Mouse (Mus musculus): ENCODE data around the gene Thop1. TPM values are rescaled to one million over a fixed set of nuclear protein-coding genes. Genes with fewer than 3 reads are reported as not detected.

Gene Thop1
- polyA plus RNA-seq (2012; rRNA removed) = 133 and 135 TPM in 2 replicates

DNA sequence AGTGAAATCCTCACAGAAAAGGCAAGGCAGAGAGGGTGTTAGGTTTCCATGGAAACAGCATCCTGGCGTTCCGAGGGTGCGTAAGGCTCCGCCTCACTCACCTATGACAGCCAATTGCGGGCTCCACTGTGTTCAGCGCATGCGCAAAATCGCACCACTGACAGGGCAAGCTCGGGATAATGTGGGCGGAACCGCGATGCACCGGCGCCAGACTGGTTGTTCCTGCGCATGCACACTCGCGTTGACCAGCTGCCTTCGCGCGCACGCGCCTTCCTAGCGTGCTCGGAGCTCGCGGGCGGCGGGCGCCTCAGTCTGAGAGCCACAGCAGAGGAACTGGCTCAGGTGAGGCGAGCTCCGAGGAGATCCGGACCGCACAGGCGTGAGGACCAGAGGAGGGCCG is at the start of gene Thop1:
Gene Thop1 (plus strand): TSS at position 200 of the 400 bp plus-strand sequence.

DNA sequence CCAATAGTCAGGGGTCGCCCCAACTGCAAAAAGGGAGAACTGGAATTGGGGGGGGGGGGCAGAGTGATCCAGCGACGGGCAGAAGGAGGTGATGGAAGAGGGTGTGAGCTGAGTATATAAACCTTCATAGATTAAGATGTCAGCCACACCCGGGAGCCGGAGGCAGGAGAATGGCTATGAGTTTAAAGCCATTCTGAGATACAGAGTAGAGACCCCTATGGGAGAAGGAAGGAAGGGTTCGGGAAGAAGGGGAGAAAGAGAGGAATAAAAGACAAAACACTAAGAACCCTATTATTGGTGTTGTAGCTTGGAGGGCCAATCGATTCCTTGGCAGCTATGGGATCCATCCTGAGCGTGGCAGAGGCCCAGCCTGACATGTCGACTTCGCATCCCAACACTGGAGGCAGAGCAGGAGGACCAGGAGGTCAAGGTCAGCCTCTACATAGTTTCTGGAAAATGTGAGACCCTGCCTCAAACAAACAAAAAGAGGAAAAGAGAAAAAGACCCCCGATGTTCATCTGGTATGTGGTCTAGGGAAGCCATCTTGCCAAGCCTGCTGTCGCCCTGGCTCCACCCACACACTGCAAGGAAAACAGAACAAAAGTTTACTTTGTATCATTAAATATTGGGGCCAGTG is 44.1 kb upstream of the Thop1 start, which contains the start of gene Diras1:
Gene Diras1 (minus strand): TSS at position 24 of the 637 bp plus-strand sequence.

DNA sequence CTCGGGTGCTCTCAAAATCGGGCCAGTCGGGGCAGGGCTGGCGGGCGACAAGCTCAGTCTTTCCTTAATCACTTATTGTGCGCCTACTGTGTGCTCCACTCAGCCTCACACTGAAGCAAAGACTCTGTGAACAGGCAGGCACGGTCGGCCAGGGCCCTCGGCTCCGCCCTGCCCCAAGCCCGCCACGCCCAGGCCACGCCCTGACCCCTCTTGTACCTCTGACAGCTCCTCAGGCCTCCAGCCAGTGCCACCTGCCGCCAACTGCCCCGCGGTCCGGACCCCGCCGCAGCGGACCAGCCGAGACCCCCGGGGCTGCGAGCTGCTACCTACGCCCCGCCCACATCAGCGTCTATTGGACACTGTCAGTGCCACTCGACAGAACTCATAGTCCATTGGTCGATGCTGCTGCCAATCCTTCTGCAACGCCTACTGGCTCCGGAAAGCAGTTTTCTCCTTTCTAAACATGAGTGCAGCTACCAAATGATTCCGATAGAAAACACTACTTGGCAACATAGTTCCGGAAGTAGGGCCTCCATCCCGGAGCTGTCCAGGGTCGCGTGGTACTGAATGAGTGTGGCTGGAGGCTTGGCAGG is 32.8 kb upstream of the Thop1 start, which contains the start of gene Slc39a3:
Gene Slc39a3 (minus strand): TSS at position 439 of the 593 bp plus-strand sequence.

DNA sequence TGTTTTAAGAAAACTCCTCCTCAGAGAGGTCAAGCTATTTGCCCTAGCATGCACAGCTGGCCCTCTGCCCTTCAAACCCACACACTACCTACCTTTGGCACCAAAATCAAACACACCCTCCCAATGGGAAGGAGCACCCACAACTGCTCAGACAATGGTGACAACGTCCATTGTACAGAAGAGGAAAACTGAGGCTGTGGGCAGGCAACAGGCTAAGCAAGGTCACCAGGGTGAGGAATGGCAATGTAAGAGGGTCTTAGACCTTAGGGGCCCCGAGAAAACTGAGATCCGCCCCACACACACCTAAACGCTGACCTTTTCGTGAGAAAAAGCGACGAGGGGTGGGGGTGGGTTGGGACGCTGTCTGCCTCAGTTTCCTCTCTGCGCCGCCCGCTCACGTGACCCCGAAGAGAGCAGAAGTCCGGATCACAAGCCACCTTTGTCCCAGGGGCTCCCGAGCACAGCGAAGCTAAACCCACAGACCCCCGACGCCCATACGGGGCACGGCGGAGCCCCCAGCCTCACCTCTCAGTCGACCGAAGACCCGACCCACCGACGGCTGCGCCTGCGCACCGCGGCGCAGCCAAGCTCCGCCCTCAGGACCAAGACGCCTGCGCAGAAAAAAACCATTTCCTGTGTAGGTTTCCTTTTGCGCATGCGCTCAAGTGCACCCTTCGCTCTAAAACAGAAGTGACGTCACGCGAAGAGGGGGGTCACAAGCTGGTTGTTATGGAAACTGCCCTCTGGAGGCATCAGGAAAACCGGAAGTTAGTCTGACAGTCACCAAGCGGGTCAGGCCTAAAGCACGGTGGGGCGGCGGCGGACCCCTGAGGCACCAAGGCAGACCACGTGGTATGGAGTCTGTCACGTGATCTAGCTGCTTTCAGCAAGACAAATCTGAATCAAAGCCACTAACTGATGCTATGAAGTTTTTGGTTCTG is 10.0 kb upstream of the Thop1 start, which contains the start of gene Sgta:
Gene Sgta (minus strand): TSS at position 579 of the 941 bp plus-strand sequence.

DNA sequence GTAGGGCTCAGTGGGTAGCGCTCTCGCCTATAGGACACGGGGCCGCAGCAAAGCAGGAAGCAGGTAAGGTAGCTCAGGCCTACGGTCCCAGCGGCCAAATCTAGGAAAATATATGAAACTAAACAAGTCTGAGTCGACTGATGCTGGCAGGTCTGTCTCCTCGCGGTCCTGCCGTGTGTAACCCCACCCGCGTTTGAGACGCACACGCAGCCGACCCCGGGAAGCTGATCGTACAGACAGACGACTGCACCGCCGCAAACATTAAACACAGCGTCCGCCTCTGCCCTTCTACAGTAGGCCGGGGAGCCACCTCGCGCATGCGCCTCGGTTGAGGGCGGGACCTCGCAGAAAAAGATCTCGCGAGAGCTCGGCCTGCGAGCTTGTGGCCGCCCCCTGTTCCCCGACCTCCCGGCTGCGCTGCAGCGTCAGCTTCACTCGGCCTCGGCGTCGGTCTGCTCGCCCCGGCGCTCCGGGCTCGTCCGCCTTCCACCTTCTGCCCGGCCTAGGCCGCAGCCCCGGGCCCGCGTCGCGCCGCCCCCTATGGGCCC is 35.8 kb downstream of the Thop1 start, which contains the start of gene Map2k2:
Gene Map2k2 (plus strand): TSS at position 351 of the 548 bp plus-strand sequence.

Other genes with a start within 250 kb of the Thop1 start
- gene Oaz1, start 243.4 kb upstream of the Thop1 start, polyA plus RNA-seq (2012; rRNA removed) = 1,197 and 1,370 TPM in 2 replicates
- gene Lingo3, start 226.0 kb upstream of the Thop1 start, polyA plus RNA-seq (2012; rRNA removed) = 0.14 and 0.44 TPM in 2 replicates
- gene Lsm7, start 214.8 kb upstream of the Thop1 start, polyA plus RNA-seq (2012; rRNA removed) = 183 and 185 TPM in 2 replicates
- gene Sppl2b, start 214.8 kb upstream of the Thop1 start, polyA plus RNA-seq (2012; rRNA removed) = 152 and 173 TPM in 2 replicates
- gene Tmprss9, start 198.2 kb upstream of the Thop1 start, polyA plus RNA-seq (2012; rRNA removed) = 0.85 and 0.89 TPM in 2 replicates
- 253 and 261 TPM in 2 replicates for gene Timm13, start 169.1 kb upstream of the Thop1 start, polyA plus RNA-seq (2012; rRNA removed)
- gene Lmnb2, start 151.8 kb upstream of the Thop1 start, polyA plus RNA-seq (2012; rRNA removed) = 30.4 and 33.2 TPM in 2 replicates
- gene Gadd45b, start 140.0 kb upstream of the Thop1 start, polyA plus RNA-seq (2012; rRNA removed) = 61.8 and 62.6 TPM in 2 replicates
- 5.9 and 6.7 TPM in 2 replicates for gene Gng7, start 55.1 kb upstream of the Thop1 start, polyA plus RNA-seq (2012; rRNA removed)
- gene Diras1, start 44.4 kb upstream of the Thop1 start, polyA plus RNA-seq (2012; rRNA removed) = 0.20 and 0.25 TPM in 2 replicates
- gene Slc39a3, start 32.6 kb upstream of the Thop1 start, polyA plus RNA-seq (2012; rRNA removed) = 54.7 and 57.3 TPM in 2 replicates
- 318 and 335 TPM in 2 replicates for gene Sgta, start 9.9 kb upstream of the Thop1 start, polyA plus RNA-seq (2012; rRNA removed)
- 4.3 and 7.6 TPM in 2 replicates for gene Creb3l3, start 28.8 kb downstream of the Thop1 start, polyA plus RNA-seq (2012; rRNA removed)
- gene Map2k2, start 35.9 kb downstream of the Thop1 start, polyA plus RNA-seq (2012; rRNA removed) = 253 and 327 TPM in 2 replicates
- gene Zbtb7a, start 65.2 kb downstream of the Thop1 start, polyA plus RNA-seq (2012; rRNA removed) = 89.6 and 105 TPM in 2 replicates
- 48.8 and 60.5 TPM in 2 replicates for gene Pias4, start 97.9 kb downstream of the Thop1 start, polyA plus RNA-seq (2012; rRNA removed)
- gene Eef2, start 106.6 kb downstream of the Thop1 start, polyA plus RNA-seq (2012; rRNA removed) = 2,943 and 3,409 TPM in 2 replicates
- 168 and 226 TPM in 2 replicates for gene Dapk3, start 113.0 kb downstream of the Thop1 start, polyA plus RNA-seq (2012; rRNA removed)
- gene 4930442H23Rik, start 113.8 kb downstream of the Thop1 start, polyA plus RNA-seq (2012; rRNA removed) = not detected in 2 replicates
- not detected in 2 replicates for gene Nmrk2, start 132.0 kb downstream of the Thop1 start, polyA plus RNA-seq (2012; rRNA removed)
- gene Atcay, start 160.8 kb downstream of the Thop1 start, polyA plus RNA-seq (2012; rRNA removed) = not detected in 2 replicates
- gene Zfr2, start 163.1 kb downstream of the Thop1 start, polyA plus RNA-seq (2012; rRNA removed) = 48.7 and 50.1 TPM in 2 replicates
- gene Matk, start 182.9 kb downstream of the Thop1 start, polyA plus RNA-seq (2012; rRNA removed) = 3.3 and 4.2 TPM in 2 replicates
- gene Mrpl54, start 196.9 kb downstream of the Thop1 start, polyA plus RNA-seq (2012; rRNA removed) = 134 and 190 TPM in 2 replicates
- 170 and 185 TPM in 2 replicates for gene Apba3, start 196.9 kb downstream of the Thop1 start, polyA plus RNA-seq (2012; rRNA removed)
- 18.6 and 20.4 TPM in 2 replicates for gene Tjp3, start 221.5 kb downstream of the Thop1 start, polyA plus RNA-seq (2012; rRNA removed)
- 90.4 and 97.0 TPM in 2 replicates for gene Pip5k1c, start 222.9 kb downstream of the Thop1 start, polyA plus RNA-seq (2012; rRNA removed)

Data from ovary, adult 2 months (tissue).